Mouse (Mus musculus): ENCODE data around the gene Taf12. TPM values are rescaled to one million over a fixed set of nuclear protein-coding genes. Genes with fewer than 3 reads are reported as not detected.
"Not testable (repeated sequence)": the region's sequence is repeated elsewhere in the genome, so short reads cannot be mapped to it uniquely, and the experiment has no call there.

Gene Taf12
- polyA plus RNA-seq, 1 experiment from 2014 or later: 46.6 TPM

GRCm38 (mm10) chr4:132263313-132263712, 10.9 kb upstream of the Taf12 start:
- WGBS: 90% methylated on average over 7 of the region's 7 CpGs
- Histone ChIP-seq H3K4me3 (ENCODE audit: low read length) (no peak overlapping the region), H3K27ac (ENCODE audit: low read depth, low read length) (no peak overlapping the region), H3K36me3 (ENCODE audit: control insufficient read depth, insufficient read depth, low read length) (no peaks in the 10 kb centered on the region), H3K9ac (ENCODE audit: low read depth, low read length) (no peak overlapping the region), H3K4me2 (replicated peaks; ENCODE audit: low read depth, low read length) (no peak overlapping the region), H3K9me3 (ENCODE audit: control insufficient read depth, low read length) (no peaks in the 10 kb centered on the region), H3K27me3 (ENCODE audit: control insufficient read depth, insufficient read depth, low read length) (no peaks in the 10 kb centered on the region), H3K4me1 (ENCODE audit: control insufficient read depth, insufficient read depth, low read length) (peaks cover 10% of the 10 kb centered on the region)
- no peak for ATAC-seq (ENCODE audit: low FRiP score, low TSS enrichment)

DNA sequence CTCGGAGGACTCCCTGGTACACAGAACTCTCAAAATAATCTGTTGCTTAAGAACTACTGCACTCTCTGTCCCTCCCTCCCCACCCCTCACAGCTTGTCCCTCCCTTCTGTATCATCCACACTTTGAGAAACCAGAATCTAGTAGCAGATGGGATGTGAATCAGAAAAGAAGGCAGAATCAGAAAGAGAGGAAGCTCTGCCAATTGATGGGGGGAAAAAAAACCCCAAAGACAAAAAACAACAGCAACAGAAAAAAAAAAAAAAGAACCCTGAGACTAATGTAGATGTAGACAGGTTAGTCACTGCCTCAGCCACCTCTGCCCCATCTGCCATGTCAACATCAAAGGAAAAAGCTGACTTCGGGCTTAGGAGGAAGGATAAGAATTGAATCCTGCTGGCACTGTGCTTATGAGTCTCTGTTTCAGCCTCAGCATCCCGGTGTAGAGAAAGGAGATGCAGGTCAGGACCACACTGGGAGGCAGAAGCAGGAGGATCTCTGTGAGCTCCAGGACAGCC, 7.3 kb upstream of the Taf12 start:
- H3K4me1 ChIP-seq (ENCODE audit: control insufficient read depth, insufficient read depth, low read length): peaks cover 8% of the 10 kb centered on the region; the same call in 1 of the 2 replicates
- no peak overlapping the region for H3K9ac ChIP-seq (ENCODE audit: low read depth, low read length)
- no peaks in the 10 kb centered on the region for H3K27me3 ChIP-seq (ENCODE audit: control insufficient read depth, insufficient read depth, low read length)
- H3K27ac ChIP-seq (ENCODE audit: low read depth, low read length): no peak overlapping the region
- no peak overlapping the region for H3K4me3 ChIP-seq (ENCODE audit: low read length)
- H3K9me3 ChIP-seq (ENCODE audit: control insufficient read depth, low read length): no peaks in the 10 kb centered on the region
- no peak for ATAC-seq (ENCODE audit: low FRiP score, low TSS enrichment)
- no peaks in the 10 kb centered on the region for H3K36me3 ChIP-seq (ENCODE audit: control insufficient read depth, insufficient read depth, low read length)
- 84% methylated on average over 3 of the region's 3 CpGs for WGBS
- no peak overlapping the region for H3K4me2 ChIP-seq (replicated peaks; ENCODE audit: low read depth, low read length)

DNA sequence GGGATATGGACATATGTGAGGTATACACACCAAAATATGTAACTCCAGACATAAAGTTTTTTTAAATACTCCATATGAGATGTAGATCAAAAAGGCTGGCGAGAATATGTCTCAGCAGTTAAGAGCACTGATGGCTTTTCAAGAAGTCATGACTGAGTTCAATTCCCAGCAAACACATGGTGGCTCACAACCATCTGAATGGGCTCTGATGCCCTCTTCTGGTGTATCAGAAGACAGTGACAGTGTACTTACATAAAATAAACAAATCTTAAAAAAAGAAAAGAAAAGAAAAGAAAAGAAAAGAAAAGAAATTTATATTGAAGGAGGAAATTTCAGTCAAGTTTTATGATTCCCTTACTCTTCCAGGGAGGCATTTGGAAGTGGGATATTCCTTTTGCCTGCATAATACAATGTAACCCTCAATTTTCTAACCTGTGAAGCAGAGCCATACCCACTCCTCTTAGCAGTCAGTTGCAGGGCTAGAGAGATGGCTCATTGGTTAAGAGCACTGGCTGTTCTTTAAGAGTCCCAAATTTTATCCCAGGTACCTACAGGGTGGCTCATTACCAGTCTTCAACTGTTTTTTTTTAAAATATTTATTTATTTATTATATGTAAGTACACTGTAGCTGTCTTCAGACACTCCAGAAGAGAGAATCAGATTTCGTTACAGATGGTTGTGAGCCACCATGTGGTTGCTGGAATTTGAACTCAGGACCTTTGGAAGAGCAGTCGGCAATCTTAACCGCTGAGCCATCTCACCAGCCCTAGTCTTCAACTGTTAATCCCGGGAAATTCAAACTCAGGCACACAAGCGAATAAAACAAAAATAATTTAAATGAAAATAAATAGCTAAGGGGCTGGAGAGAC, 5.1 kb upstream of the Taf12 start:
- Histone ChIP-seq H3K4me1 (ENCODE audit: control insufficient read depth, insufficient read depth, low read length) (peaks cover 13% of the 10 kb centered on the region; the same call in 1 of the 2 replicates), H3K9me3 (ENCODE audit: control insufficient read depth, low read length) (no peaks in the 10 kb centered on the region), H3K36me3 (ENCODE audit: control insufficient read depth, insufficient read depth, low read length) (no peaks in the 10 kb centered on the region), H3K27me3 (ENCODE audit: control insufficient read depth, insufficient read depth, low read length) (no peaks in the 10 kb centered on the region), H3K9ac (ENCODE audit: low read depth, low read length) (no peak overlapping the region), H3K4me3 (ENCODE audit: low read length) (no peak overlapping the region), H3K4me2 (replicated peaks; ENCODE audit: low read depth, low read length) (no peak overlapping the region), H3K27ac (ENCODE audit: low read depth, low read length) (peak overlapping the region; percentile 37; the same call in 1 of the 2 replicates)
- WGBS: 8% methylated on average over 6 of the region's 6 CpGs
- ATAC-seq (ENCODE audit: low FRiP score, low TSS enrichment): no peak

GRCm38 (mm10) chr4:132269740-132270560, 4.2 kb upstream of the Taf12 start:
- ATAC-seq (ENCODE audit: low FRiP score, low TSS enrichment): peak; percentile 80
- Histone ChIP-seq H3K4me2 (replicated peaks; ENCODE audit: low read depth, low read length) (peak overlapping the region; percentile 35), H3K9ac (ENCODE audit: low read depth, low read length) (peak overlapping the region; percentile 65), H3K9me3 (ENCODE audit: control insufficient read depth, low read length) (no peaks in the 10 kb centered on the region), H3K27me3 (ENCODE audit: control insufficient read depth, insufficient read depth, low read length) (no peaks in the 10 kb centered on the region), H3K4me1 (ENCODE audit: control insufficient read depth, insufficient read depth, low read length) (peaks cover 13% of the 10 kb centered on the region; the same call in 1 of the 2 replicates), H3K36me3 (ENCODE audit: control insufficient read depth, insufficient read depth, low read length) (no peaks in the 10 kb centered on the region), H3K4me3 (ENCODE audit: low read length) (peak overlapping the region; percentile 23), H3K27ac (ENCODE audit: low read depth, low read length) (peak overlapping the region; percentile 97)
- under 1% methylated on average over 35 of the region's 35 CpGs for WGBS

DNA sequence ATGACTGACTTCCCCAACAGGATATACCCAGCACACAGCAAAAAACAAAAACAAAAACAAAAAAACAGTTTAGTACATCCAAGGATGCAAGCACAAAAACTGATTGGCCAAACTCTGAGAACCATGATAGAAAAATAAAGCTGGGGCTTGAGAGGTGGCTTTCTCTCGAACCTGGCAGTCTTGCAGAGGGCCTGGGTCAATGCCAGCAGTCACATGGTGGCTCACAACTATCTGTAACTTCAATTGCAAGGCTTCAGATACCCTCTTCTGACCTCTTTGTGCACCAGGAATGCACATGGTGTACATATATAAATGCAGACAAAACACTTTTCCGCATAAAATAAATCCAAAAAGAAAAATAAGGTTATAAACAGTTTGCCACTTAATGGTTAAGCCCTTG, 1.0 kb upstream of the Taf12 start:
- no peaks in the 10 kb centered on the region for H3K27me3 ChIP-seq (ENCODE audit: control insufficient read depth, insufficient read depth, low read length)
- H3K4me2 ChIP-seq (replicated peaks; ENCODE audit: low read depth, low read length): peak overlapping the region; percentile 73
- 57% methylated on average over 2 of the region's 2 CpGs for WGBS
- H3K4me1 ChIP-seq (ENCODE audit: control insufficient read depth, insufficient read depth, low read length): peaks cover 13% of the 10 kb centered on the region; the same call in 1 of the 2 replicates
- H3K9me3 ChIP-seq (ENCODE audit: control insufficient read depth, low read length): no peaks in the 10 kb centered on the region
- ATAC-seq (ENCODE audit: low FRiP score, low TSS enrichment): no peak
- peak overlapping the region; percentile 69 for H3K4me3 ChIP-seq (ENCODE audit: low read length)
- no peaks in the 10 kb centered on the region for H3K36me3 ChIP-seq (ENCODE audit: control insufficient read depth, insufficient read depth, low read length)
- H3K9ac ChIP-seq (ENCODE audit: low read depth, low read length): peak overlapping the region; percentile 80; the same call in 1 of the 2 replicates
- no peak overlapping the region for H3K27ac ChIP-seq (ENCODE audit: low read depth, low read length)

- Histone ChIP-seq H3K27ac (ENCODE audit: low read depth, low read length) (no peak overlapping the region), H3K27me3 (ENCODE audit: control insufficient read depth, insufficient read depth, low read length) (no peaks in the 10 kb centered on the region), H3K4me2 (replicated peaks; ENCODE audit: low read depth, low read length) (no peak overlapping the region), H3K9ac (ENCODE audit: low read depth, low read length) (no peak overlapping the region), H3K9me3 (ENCODE audit: control insufficient read depth, low read length) (no peaks in the 10 kb centered on the region), H3K4me1 (ENCODE audit: control insufficient read depth, insufficient read depth, low read length) (peaks cover 8% of the 10 kb centered on the region; the same call in 1 of the 2 replicates), H3K36me3 (ENCODE audit: control insufficient read depth, insufficient read depth, low read length) (no peaks in the 10 kb centered on the region), H3K4me3 (ENCODE audit: low read length) (no peak overlapping the region)
- 83% methylated on average over 3 of the region's 3 CpGs for WGBS
- no peak for ATAC-seq (ENCODE audit: low FRiP score, low TSS enrichment)
Measured at GRCm38 (mm10) chr4:132275949-132276348, 1.8 kb downstream of the Taf12 start.

DNA sequence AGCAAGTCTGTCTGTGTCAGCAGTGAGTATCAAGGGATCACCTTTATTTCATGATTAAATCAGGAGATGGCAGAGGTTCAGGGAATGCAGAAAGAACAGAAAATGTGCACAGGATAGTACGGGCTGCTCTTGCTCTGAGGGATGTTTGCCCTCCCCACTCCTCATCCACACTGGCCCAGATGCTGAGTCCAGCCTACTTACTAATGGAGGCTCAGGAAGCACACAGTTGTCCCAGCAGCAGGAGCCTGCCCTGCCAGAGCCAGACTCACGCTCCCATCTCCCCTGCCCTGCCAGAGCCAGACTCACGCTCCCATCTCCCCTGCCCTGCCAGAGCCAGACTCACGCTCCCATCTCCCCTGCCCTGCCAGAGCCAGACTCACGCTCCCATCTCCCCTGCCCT, 14.7 kb downstream of the Taf12 start:
- not testable (repeated sequence) for H3K9me3 ChIP-seq (ENCODE audit: control insufficient read depth, low read length); H3K4me1 ChIP-seq (ENCODE audit: control insufficient read depth, insufficient read depth, low read length); H3K27me3 ChIP-seq (ENCODE audit: control insufficient read depth, insufficient read depth, low read length); H3K27ac ChIP-seq (ENCODE audit: low read depth, low read length); H3K9ac ChIP-seq (ENCODE audit: low read depth, low read length); H3K4me3 ChIP-seq (ENCODE audit: low read length); ATAC-seq (ENCODE audit: low FRiP score, low TSS enrichment); H3K4me2 ChIP-seq (replicated peaks; ENCODE audit: low read depth, low read length)
- H3K36me3 ChIP-seq (ENCODE audit: control insufficient read depth, insufficient read depth, low read length): peaks cover 42% of the 10 kb centered on the region
- 92% methylated on average over 3 of the region's 5 CpGs for WGBS

DNA sequence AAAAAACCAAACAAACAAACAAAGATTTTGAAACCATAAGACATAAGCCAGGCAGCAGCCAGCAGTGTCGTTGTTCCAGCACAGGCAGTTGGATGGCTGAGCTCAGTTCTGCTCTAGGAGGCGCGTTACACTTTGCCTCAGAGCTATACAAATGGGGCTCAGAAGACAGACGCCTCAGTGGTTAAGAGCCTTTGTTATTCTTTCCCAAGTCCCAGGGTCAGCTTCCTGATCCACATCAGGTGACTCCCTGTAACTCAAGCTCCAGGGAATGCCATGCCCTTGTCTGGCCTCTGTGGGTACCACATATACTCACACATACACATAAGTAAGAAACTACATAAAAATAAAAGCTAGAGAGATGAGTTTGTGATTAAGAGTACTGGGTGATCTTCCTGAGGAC, 16.9 kb downstream of the Taf12 start:
- Histone ChIP-seq H3K9ac (ENCODE audit: low read depth, low read length) (no peak overlapping the region), H3K36me3 (ENCODE audit: control insufficient read depth, insufficient read depth, low read length) (peaks cover 26% of the 10 kb centered on the region), H3K27ac (ENCODE audit: low read depth, low read length) (no peak overlapping the region), H3K4me1 (ENCODE audit: control insufficient read depth, insufficient read depth, low read length) (no peaks in the 10 kb centered on the region), H3K4me3 (ENCODE audit: low read length) (no peak overlapping the region), H3K9me3 (ENCODE audit: control insufficient read depth, low read length) (peaks cover 3% of the 10 kb centered on the region; the same call in 1 of the 2 replicates), H3K4me2 (replicated peaks; ENCODE audit: low read depth, low read length) (no peak overlapping the region), H3K27me3 (ENCODE audit: control insufficient read depth, insufficient read depth, low read length) (no peaks in the 10 kb centered on the region)
- 82% methylated on average over 4 of the region's 4 CpGs for WGBS
- no peak for ATAC-seq (ENCODE audit: low FRiP score, low TSS enrichment)
